Mouse (Mus musculus) liver, postnatal 0 days (tissue): ENCODE results near the gene Dnajb5. TPM values are rescaled to one million over a fixed set of nuclear protein-coding genes. Genes with fewer than 3 reads are reported as not detected.
A peak's percentile ranks its signal among the peaks of the same experiment; 100 is the strongest.

Experiments
- ATAC-seq: fragments of 200-750 bp; cut with Nextera tagmentation; 2 replicates; pipeline ENCODE4 v1.8.0; 2017; ENCODE audit warnings: mild to moderate bottlenecking, moderate library complexity
- DNase-seq: peaks from one replicate; pipeline ENCODE4 v3.0.0-alpha.2; 2016
- H3K27ac ChIP-seq: fragments of 300-500 bp; sonication (generic); 2 replicates; pipeline ENCODE4 v1.5.1; 2014; ENCODE audit warnings: antibody characterized with exemption, moderate library complexity, mild to moderate bottlenecking, low read depth
- H3K27me3 ChIP-seq: fragments of 300-500 bp; sonication (generic); 2 replicates; pipeline ENCODE4 v1.6.1; 2014; ENCODE audit warnings: low read length, control low read depth, mixed read lengths; ENCODE audit not compliant: insufficient read depth
- H3K36me3 ChIP-seq: fragments of 300-500 bp; sonication (generic); replicated peaks from 2 replicates; pipeline ENCODE4 v1.6.1; 2014; ENCODE audit warnings: mild to moderate bottlenecking, control low read depth, low read length, moderate library complexity, mixed read lengths; ENCODE audit not compliant: insufficient read depth
- H3K4me1 ChIP-seq: fragments of 300-500 bp; sonication (generic); 2 replicates; pipeline ENCODE4 v1.6.1; 2014; ENCODE audit warnings: antibody characterized with exemption, mild to moderate bottlenecking, control low read depth; ENCODE audit not compliant: insufficient read depth
- H3K4me2 ChIP-seq: fragments of 300-500 bp; sonication (generic); 2 replicates; pipeline ENCODE4 v1.6.1; 2014; ENCODE audit warnings: low read depth, mild to moderate bottlenecking, low read length, moderate library complexity, mixed read lengths
- H3K4me3 ChIP-seq: fragments of 300-500 bp; sonication (generic); 2 replicates; pipeline ENCODE4 v1.5.1; 2014; ENCODE audit warnings: low read depth, low read length
- H3K9ac ChIP-seq: fragments of 300-500 bp; sonication (generic); replicated peaks from 2 replicates; pipeline ENCODE4 v1.6.1; 2014; ENCODE audit warnings: mild to moderate bottlenecking, moderate library complexity
- H3K9me3 ChIP-seq: fragments of 300-500 bp; sonication (generic); 2 replicates; pipeline ENCODE4 v1.6.1; 2016; ENCODE audit warnings: mild to moderate bottlenecking, control low read depth, low read length, mixed read lengths
- CTCF ChIP-seq: sonication (generic); IDR thresholded peaks from 2 replicates; pipeline ENCODE4 v1.5.1; 2016; ENCODE audit warnings: antibody characterized with exemption, low read depth
- EP300 ChIP-seq: IDR thresholded peaks from 2 replicates; pipeline ENCODE4 v1.6.1; 2016; ENCODE audit warnings: antibody characterized with exemption, low read depth, mild to moderate bottlenecking
- WGBS: fragments of 180-500 bp; shearing (Covaris S2); extraction: QIAGEN DNeasy Blood & Tissue Kit; methylation state at CpG from one replicate; pipeline ENCODE4 v1.1.7; 2014; ENCODE audit not compliant: insufficient replicate concordance; 5-methylcytosine and 5-hydroxymethylcytosine counted together
- polyA plus RNA-seq: library from polyadenylated mRNA; unstranded; fragments of >200 nt; fragmentation: Nextera tagmentation; extraction: Ambion mirVana; gene quantifications from 2 replicates; pipeline ENCODE4 v1.2.1, GENCODE M21; 2015

Gene Dnajb5
- polyA plus RNA-seq, 1 experiment from 2014 or later: 0.73 TPM

DNA sequence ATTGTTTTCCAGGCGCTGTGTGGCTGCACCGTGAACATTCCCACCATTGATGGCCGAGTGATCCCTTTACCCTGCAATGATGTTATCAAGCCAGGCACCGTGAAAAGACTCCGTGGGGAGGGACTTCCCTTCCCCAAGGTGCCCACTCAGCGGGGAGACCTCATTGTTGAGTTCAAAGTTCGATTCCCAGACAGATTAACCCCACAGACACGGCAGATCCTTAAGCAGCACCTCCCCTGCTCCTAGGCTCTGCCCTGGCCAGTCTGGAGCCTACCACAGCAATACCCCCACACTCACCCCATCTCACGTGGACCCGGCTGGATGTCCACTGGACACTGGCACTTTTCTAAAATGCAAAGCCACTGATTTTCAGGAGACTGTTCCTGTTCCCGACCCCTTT, 7.7 kb downstream of the Dnajb5 start:
- Histone ChIP-seq H3K27me3 (no peaks in the 10 kb centered on the region), H3K9me3 (no peaks in the 10 kb centered on the region), H3K9ac (no peak overlapping the region), H3K27ac (no peak overlapping the region), H3K4me2 (no peak overlapping the region), H3K4me3 (no peak overlapping the region), H3K4me1 (no peaks in the 10 kb centered on the region), H3K36me3 (peaks cover 9% of the 10 kb centered on the region)
- DNase-seq: no peak
- no peak for TF ChIP-seq EP300
- TF ChIP-seq CTCF: no peak
- WGBS: 70% methylated on average over 11 of the region's 11 CpGs
- no peak for ATAC-seq

GRCm38 (mm10) chr4:42957979-42958378, 8.4 kb downstream of the Dnajb5 start:
- Histone ChIP-seq H3K27ac (no peak overlapping the region), H3K4me2 (no peak overlapping the region), H3K4me3 (no peak overlapping the region), H3K9ac (no peak overlapping the region), H3K4me1 (no peaks in the 10 kb centered on the region), H3K27me3 (no peaks in the 10 kb centered on the region), H3K36me3 (peaks cover 9% of the 10 kb centered on the region), H3K9me3 (no peaks in the 10 kb centered on the region)
- TF ChIP-seq CTCF: no peak
- no peak for TF ChIP-seq EP300
- 84% methylated on average over 8 of the region's 8 CpGs for WGBS
- no peak for DNase-seq
- ATAC-seq: no peak

DNA sequence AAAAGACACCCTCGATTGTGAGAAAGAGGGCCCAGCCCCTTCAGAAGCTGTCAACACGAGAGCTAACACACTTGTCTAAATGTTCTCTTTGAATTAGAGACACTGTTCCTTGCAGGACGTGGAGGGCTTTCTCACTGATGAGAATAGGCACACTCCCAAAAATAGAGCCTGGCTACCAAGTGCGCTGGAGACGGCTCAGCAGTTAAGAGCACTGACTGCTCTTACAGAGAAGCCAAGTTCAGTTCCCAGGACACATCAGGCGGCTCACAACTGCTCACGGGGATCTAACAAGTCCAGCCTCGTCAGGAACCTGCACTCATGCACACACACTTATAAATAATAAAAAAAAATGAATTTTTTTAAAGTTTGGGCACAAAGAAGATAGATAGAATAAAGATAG, 9.3 kb downstream of the Dnajb5 start:
- no peaks in the 10 kb centered on the region for H3K4me1 ChIP-seq
- H3K27me3 ChIP-seq: 0 out of 2 replicates have a peak, but pooled peaks cover 3% of the 10 kb centered on the region
- 63% methylated on average over 8 of the region's 8 CpGs for WGBS
- no peak for DNase-seq
- no peaks in the 10 kb centered on the region for H3K9me3 ChIP-seq
- H3K36me3 ChIP-seq: peaks cover 9% of the 10 kb centered on the region
- H3K4me3 ChIP-seq: no peak overlapping the region
- no peak for ATAC-seq
- H3K27ac ChIP-seq: no peak overlapping the region
- H3K9ac ChIP-seq: no peak overlapping the region
- no peak overlapping the region for H3K4me2 ChIP-seq
- TF ChIP-seq EP300 (no peak), CTCF (no peak)

- H3K36me3 ChIP-seq: peaks cover 9% of the 10 kb centered on the region
- no peak overlapping the region for H3K4me3 ChIP-seq
- no peak for DNase-seq
- H3K9ac ChIP-seq: no peak overlapping the region
- H3K4me2 ChIP-seq: no peak overlapping the region
- TF ChIP-seq EP300 (no peak), CTCF (no peak)
- no peak for ATAC-seq
- H3K9me3 ChIP-seq: no peaks in the 10 kb centered on the region
- H3K4me1 ChIP-seq: no peaks in the 10 kb centered on the region
- 0 out of 2 replicates have a peak, but pooled peaks cover 3% of the 10 kb centered on the region for H3K27me3 ChIP-seq
- no peak overlapping the region for H3K27ac ChIP-seq
- 61% methylated on average over 4 of the region's 4 CpGs for WGBS
These were observed 9.8 kb downstream of the Dnajb5 start for GRCm38 (mm10) chr4:42959382-42959781.

- H3K4me2 ChIP-seq: no peak overlapping the region
- H3K36me3 ChIP-seq: peaks cover 8% of the 10 kb centered on the region
- no peak for ATAC-seq
These were observed 12.0 kb downstream of the Dnajb5 start for GRCm38 (mm10) chr4:42961592-42961991.

DNA sequence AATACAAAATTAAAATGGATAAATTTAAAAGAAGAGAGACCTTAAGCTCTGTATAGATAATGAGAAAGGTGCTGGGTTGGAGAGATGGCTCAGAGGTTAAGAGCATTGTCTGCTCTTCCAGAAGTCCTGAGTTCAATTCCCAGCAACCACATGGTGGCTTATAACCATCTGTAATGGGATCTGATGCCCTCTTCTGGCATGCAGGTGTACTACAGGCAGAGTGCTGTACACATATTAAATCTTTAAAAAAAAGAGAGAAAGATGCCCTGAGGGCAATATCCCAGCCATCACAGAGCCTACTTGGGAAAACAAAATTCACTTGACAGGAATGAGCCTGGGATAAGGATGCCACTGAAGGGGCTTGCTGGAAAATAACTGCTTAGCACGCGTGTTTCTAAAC, 13.9 kb downstream of the Dnajb5 start:
- Histone ChIP-seq H3K27me3 (0 out of 2 replicates have a peak, but pooled peaks cover 3% of the 10 kb centered on the region), H3K4me2 (no peak overlapping the region), H3K9me3 (no peaks in the 10 kb centered on the region), H3K27ac (no peak overlapping the region), H3K4me3 (no peak overlapping the region), H3K4me1 (no peaks in the 10 kb centered on the region), H3K9ac (no peak overlapping the region), H3K36me3 (no peaks in the 10 kb centered on the region)
- no peak for TF ChIP-seq EP300
- peak; percentile 49 for TF ChIP-seq CTCF
- DNase-seq (no peak), ATAC-seq (no peak)
- WGBS: 78% methylated on average over 2 of the region's 2 CpGs

More at GRCm38 (mm10) chr4:42961592-42961991, 12.0 kb downstream of the Dnajb5 start:
- Histone ChIP-seq H3K4me1 (no peaks in the 10 kb centered on the region), H3K27ac (no peak overlapping the region), H3K9me3 (no peaks in the 10 kb centered on the region), H3K4me3 (no peak overlapping the region), H3K27me3 (0 out of 2 replicates have a peak, but pooled peaks cover 3% of the 10 kb centered on the region), H3K9ac (no peak overlapping the region)
- TF ChIP-seq CTCF: peak; percentile 80
- TF ChIP-seq EP300: no peak
- peak; percentile 70 for DNase-seq
- 21% methylated on average over 4 of the region's 4 CpGs for WGBS
